Mouse (Mus musculus) brain, embryonic 14.5 days (tissue): ENCODE data around the gene Ell.

Experiments
- CTCF ChIP-seq: fragments of 200-500 bp; IDR thresholded peaks from 2 replicates; pipeline ENCODE4 v1.5.1; 2012; ENCODE audit warnings: inconsistent platforms, mild to moderate bottlenecking, moderate library complexity, borderline replicate concordance; ENCODE audit not compliant: insufficient read depth, insufficient read length; ENCODE audit errors: extremely low read depth
- POLR2A ChIP-seq: fragments of 200-500 bp; IDR thresholded peaks from 2 replicates; pipeline ENCODE4 v1.6.1; 2012; ENCODE audit warnings: mild to moderate bottlenecking, inconsistent platforms, borderline replicate concordance; ENCODE audit not compliant: poor library complexity, insufficient read depth, insufficient read length, severe bottlenecking; ENCODE audit errors: extremely low read depth

DNA sequence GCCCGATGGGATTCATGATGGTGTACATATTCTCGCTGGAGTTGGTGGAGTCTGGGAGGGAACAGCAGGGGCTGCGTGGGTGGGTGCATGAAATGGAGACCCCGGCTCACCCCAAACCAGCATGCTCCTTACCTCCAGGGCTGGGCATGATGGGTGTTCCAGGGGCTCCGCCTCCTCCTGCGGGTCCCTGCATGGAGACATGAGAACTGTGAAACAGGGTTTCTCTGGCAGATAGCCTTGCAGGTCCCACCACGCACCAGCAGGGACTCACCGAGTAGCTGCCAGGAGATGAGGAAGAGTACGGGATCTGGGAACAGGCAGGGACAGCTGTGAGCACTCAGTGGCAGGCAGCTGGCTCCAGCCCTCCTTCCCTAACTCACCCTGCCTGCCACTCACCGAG lies 59.5 kb downstream of the Ell start:
- no peak for TF ChIP-seq POLR2A
- TF ChIP-seq CTCF, result 0 out of 2 replicates have a peak, but pooled peaks have one; percentile 1
